Mouse (Mus musculus): Measurements from ENCODE around the gene Col4a1. TPM values are rescaled to one million over a fixed set of nuclear protein-coding genes. Genes with fewer than 3 reads are reported as not detected.
A peak's percentile ranks its signal among the peaks of the same experiment; 100 is the strongest.

Col4a1 gene
- polyA plus RNA-seq, 1 experiment from 2014 or later = 368 TPM

DNA sequence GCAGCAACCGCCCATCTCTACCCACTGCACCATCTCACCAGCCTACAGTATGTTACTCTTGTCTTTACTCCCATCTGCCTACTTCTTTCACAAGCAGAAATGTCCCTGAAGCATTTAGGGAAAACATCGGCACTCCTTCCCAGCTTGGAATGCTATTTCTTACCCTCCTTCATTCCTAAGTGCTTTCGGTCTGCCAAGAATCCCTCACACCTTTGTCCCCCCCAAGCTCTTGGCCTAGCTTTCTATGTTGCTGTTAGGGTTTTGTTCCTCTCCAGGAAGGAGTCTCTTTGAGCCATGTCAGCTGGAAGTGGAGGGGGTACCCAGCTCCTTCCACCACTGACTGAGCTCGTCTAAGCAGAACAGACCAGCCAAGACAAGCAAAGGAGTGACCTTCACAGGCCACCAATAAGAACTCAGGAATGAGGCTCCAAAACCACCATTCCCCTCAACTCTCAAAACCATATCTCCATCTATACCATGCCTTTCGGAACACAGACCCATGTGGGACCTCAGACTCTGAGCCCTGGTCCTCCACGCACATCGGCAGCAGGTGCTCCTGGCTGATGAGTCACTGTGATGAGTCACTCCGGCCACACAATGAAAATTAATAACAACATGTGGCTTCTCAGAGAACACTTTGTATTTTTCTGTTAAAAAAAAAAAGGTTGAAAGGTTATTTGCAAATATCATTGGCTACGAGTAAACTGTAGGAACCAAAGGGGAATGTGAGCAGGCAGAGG lies 156.9 kb downstream of the Col4a1 start:
- ATAC-seq (ENCODE audit: low read depth) = peak; percentile 56; the same call in 1 of the 2 replicates
- no peak overlapping the region for H3K9ac ChIP-seq (ENCODE audit: low read length)
- H3K4me3 ChIP-seq (ENCODE audit: low read length) = no peak overlapping the region
- no peak overlapping the region for H3K4me2 ChIP-seq (ENCODE audit: low read depth, low read length)
- no peak overlapping the region for H3K27ac ChIP-seq (ENCODE audit: low read length)
- no peaks in the 10 kb centered on the region for H3K4me1 ChIP-seq (replicated peaks; ENCODE audit: control insufficient read depth, insufficient read depth, low read length)
- 69% methylated on average over 9 of the region's 9 CpGs for WGBS
- no peaks in the 10 kb centered on the region for H3K9me3 ChIP-seq (ENCODE audit: control insufficient read depth, low read length)
- H3K36me3 ChIP-seq (ENCODE audit: control insufficient read depth, insufficient read depth, low read length) = no peaks in the 10 kb centered on the region
- H3K27me3 ChIP-seq (ENCODE audit: control insufficient read depth, insufficient read depth, low read depth, low read length) = no peaks in the 10 kb centered on the region

DNA sequence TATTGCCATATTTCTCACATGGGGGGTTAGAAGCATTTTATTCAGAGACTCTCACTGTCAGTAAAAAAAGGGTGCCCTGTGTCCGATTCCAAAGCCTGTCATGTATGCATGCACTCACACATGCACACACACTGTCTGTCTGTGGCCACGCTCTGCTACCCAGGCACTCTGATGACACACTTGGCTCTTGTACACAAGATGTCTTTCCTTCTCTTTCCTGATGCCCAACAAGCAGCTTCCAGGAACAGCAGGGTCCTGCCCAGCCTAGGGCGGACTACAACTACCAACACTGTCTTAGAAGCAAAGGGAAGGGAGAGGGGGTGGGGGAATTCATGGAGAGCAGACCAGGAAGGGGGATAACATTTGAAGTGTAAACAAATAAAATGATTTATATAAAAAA lies 162.4 kb downstream of the Col4a1 start:
- Histone ChIP-seq H3K27ac (ENCODE audit: low read length) (no peak overlapping the region), H3K4me1 (replicated peaks; ENCODE audit: control insufficient read depth, insufficient read depth, low read length) (no peaks in the 10 kb centered on the region), H3K27me3 (ENCODE audit: control insufficient read depth, insufficient read depth, low read depth, low read length) (no peaks in the 10 kb centered on the region), H3K9me3 (ENCODE audit: control insufficient read depth, low read length) (no peaks in the 10 kb centered on the region), H3K4me3 (ENCODE audit: low read length) (no peak overlapping the region), H3K4me2 (ENCODE audit: low read depth, low read length) (no peak overlapping the region), H3K36me3 (ENCODE audit: control insufficient read depth, insufficient read depth, low read length) (no peaks in the 10 kb centered on the region), H3K9ac (ENCODE audit: low read length) (no peak overlapping the region)
- 66% methylated on average over 3 of the region's 3 CpGs for WGBS
- no peak for ATAC-seq (ENCODE audit: low read depth)

DNA sequence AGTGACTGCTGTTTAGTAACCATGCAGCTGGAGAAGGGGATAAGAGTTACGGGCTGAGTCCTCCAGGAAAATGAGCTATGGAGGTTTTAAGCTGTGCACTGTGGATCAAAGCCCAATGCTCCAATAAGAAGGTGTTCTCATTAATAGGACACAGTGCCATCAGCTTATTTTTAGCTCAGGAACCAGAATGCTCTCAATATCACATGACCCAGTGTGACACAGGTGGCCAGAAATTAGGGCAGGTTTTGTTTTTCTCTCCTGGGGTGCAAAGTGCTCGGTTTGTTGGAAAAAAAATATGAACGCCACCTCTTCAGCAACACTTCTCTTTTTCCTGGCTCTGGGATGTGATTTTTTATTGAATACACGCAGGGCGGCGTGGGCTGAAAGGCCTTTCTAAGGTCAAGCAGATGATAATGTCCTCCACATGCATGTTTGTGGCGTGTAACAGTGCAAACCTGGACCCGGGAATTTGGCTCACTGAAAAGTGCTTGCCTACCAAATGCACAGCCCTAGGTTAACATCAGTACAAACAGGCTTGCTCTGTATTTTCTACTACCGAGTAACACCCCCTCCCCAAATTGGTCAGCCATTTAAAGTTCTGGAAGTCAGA lies 163.3 kb downstream of the Col4a1 start:
- no peak overlapping the region for H3K4me3 ChIP-seq (ENCODE audit: low read length)
- no peak overlapping the region for H3K27ac ChIP-seq (ENCODE audit: low read length)
- H3K27me3 ChIP-seq (ENCODE audit: control insufficient read depth, insufficient read depth, low read depth, low read length) = no peaks in the 10 kb centered on the region
- H3K36me3 ChIP-seq (ENCODE audit: control insufficient read depth, insufficient read depth, low read length) = no peaks in the 10 kb centered on the region
- WGBS = 80% methylated on average over 9 of the region's 9 CpGs
- no peak overlapping the region for H3K4me2 ChIP-seq (ENCODE audit: low read depth, low read length)
- no peaks in the 10 kb centered on the region for H3K4me1 ChIP-seq (replicated peaks; ENCODE audit: control insufficient read depth, insufficient read depth, low read length)
- no peaks in the 10 kb centered on the region for H3K9me3 ChIP-seq (ENCODE audit: control insufficient read depth, low read length)
- H3K9ac ChIP-seq (ENCODE audit: low read length) = no peak overlapping the region
- no peak for ATAC-seq (ENCODE audit: low read depth)

DNA sequence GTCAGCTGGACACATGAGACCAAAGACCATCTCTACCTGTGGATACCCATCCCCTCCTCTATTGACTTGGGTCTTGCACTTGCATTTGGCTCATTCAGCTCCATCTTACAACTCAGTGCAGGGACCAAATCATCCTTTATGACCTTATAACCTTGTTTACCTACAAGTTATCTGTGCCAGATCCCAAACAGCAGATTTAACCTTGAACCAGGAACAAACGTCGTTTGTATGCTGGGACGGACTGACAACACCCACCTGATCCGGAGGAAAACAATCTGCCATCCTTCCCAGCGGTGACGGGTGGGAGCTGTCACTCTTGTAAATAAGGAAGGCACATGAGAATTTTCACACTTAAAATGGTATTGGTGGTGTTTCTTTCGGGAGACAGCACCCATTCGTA lies 163.8 kb downstream of the Col4a1 start:
- Histone ChIP-seq H3K4me2 (ENCODE audit: low read depth, low read length) (no peak overlapping the region), H3K9me3 (ENCODE audit: control insufficient read depth, low read length) (no peaks in the 10 kb centered on the region), H3K27me3 (ENCODE audit: control insufficient read depth, insufficient read depth, low read depth, low read length) (no peaks in the 10 kb centered on the region), H3K4me1 (replicated peaks; ENCODE audit: control insufficient read depth, insufficient read depth, low read length) (no peaks in the 10 kb centered on the region), H3K4me3 (ENCODE audit: low read length) (no peak overlapping the region), H3K36me3 (ENCODE audit: control insufficient read depth, insufficient read depth, low read length) (no peaks in the 10 kb centered on the region), H3K27ac (ENCODE audit: low read length) (no peak overlapping the region), H3K9ac (ENCODE audit: low read length) (no peak overlapping the region)
- 74% methylated on average over 8 of the region's 8 CpGs for WGBS
- ATAC-seq (ENCODE audit: low read depth) = no peak

Other genes starting within 250 kb of the Col4a1 start
- 113 and 117 TPM in 2 replicates for gene Col4a2, start within 50 bp of the Col4a1 start, polyA plus RNA-seq (2015; fragmentation: Nextera tagmentation; extraction: Ambion mirVana)
- gene Rab20, start 165.9 kb upstream of the Col4a1 start, polyA plus RNA-seq (2015; fragmentation: Nextera tagmentation; extraction: Ambion mirVana) = 13.2 and 14.4 TPM in 2 replicates
- gene Naxd, start 184.7 kb upstream of the Col4a1 start, polyA plus RNA-seq (2015; fragmentation: Nextera tagmentation; extraction: Ambion mirVana) = 164 and 169 TPM in 2 replicates
- 24.5 and 27.2 TPM in 2 replicates for gene Cars2, start 238.0 kb upstream of the Col4a1 start, polyA plus RNA-seq (2015; fragmentation: Nextera tagmentation; extraction: Ambion mirVana)
- 36.3 and 36.8 TPM in 2 replicates for gene Ing1, start 242.7 kb upstream of the Col4a1 start, polyA plus RNA-seq (2015; fragmentation: Nextera tagmentation; extraction: Ambion mirVana)

Measured in lung, embryonic 16.5 days (tissue).